Mouse (Mus musculus): ENCODE results near the gene Dpp6. TPM values are rescaled to one million over a fixed set of nuclear protein-coding genes. Genes with fewer than 3 reads are reported as not detected.

Gene Dpp6
- total and polyA plus RNA-seq, 3 experiments, result not detected

DNA sequence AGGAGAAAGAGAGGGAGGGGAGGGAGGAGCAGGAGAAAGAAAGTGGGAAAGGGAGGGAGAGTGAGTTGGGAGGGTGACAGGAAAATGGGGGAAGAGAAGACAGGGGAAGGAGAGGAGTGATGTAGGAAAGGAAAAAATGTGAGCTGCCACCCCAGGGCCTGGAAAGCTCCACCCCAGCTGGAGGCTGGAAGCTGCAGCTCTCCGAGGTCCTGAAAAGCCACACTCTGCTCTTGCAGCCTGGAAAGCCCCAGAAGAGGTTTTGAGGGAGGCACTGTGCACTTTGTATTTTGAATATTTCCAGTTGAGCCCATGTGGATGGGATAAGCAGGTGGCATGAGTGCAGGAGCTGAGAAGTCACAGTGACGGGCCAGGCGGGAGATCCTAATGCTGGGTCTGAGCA is 77.3 kb downstream of the Dpp6 start:
- H3K27ac ChIP-seq (ENCODE audit: control insufficient read depth, low read depth, low read length), result no peak overlapping the region
- H3K36me3 ChIP-seq (ENCODE audit: control insufficient read depth in 1 of 2, insufficient read depth in 2 of 2, low read length in 2 of 2), result no peaks in the 10 kb centered on the region
- no peak for DNase-seq (ENCODE audit: low read depth, low spot score)
- TF ChIP-seq MEF2A (IDR thresholded peaks at IDR 0.05; ENCODE audit: extremely low read depth, insufficient replicate concordance, low read depth, low read length, poor library complexity, severe bottlenecking) (no peak), RAD21 (IDR thresholded peaks at IDR 0.05; ENCODE audit: low read depth, low read length) (no peak), GABPA (IDR thresholded peaks at IDR 0.05; ENCODE audit: low read depth, low read length) (no peak), ELF1 (IDR thresholded peaks at IDR 0.05; ENCODE audit: low read depth, low read length) (no peak), POLR2AphosphoS5 (IDR thresholded peaks at IDR 0.05; ENCODE audit: borderline replicate concordance, low read depth, low read length) (no peak), NELFE (IDR thresholded peaks at IDR 0.05; ENCODE audit: low read depth, low read length) (no peak), ZKSCAN1 (IDR thresholded peaks at IDR 0.05; ENCODE audit: low read depth, low read length) (no peak), HCFC1 (IDR thresholded peaks at IDR 0.05; ENCODE audit: low read depth, low read length) (no peak), ZNF384 (IDR thresholded peaks at IDR 0.05; ENCODE audit: low read depth, low read length) (no peak), CHD1 (IDR thresholded peaks at IDR 0.05; ENCODE audit: low read depth, low read length) (no peak), ZC3H11A (IDR thresholded peaks at IDR 0.05; ENCODE audit: low read depth, low read length) (no peak), ETS1 (IDR thresholded peaks at IDR 0.05; ENCODE audit: low read depth, low read length) (no peak)
- H3K4me1 ChIP-seq (ENCODE audit: control insufficient read depth in 1 of 2, insufficient read depth in 2 of 2, low read length in 2 of 2), result no peaks in the 10 kb centered on the region
- H3K9ac ChIP-seq (ENCODE audit: control insufficient read depth, low read depth, low read length, poor library complexity, severe bottlenecking), result no peak overlapping the region
- no peaks in the 10 kb centered on the region for H3K9me3 ChIP-seq (replicated peaks; ENCODE audit: insufficient read depth, low read length)
- no peaks in the 10 kb centered on the region for H3K79me2 ChIP-seq (ENCODE audit: control insufficient read depth, insufficient read depth, low read length, poor library complexity)
- no peak overlapping the region for H3K4me3 ChIP-seq (ENCODE audit: control insufficient read depth in 1 of 2, insufficient read depth in 1 of 2, low read depth in 2 of 2, low read length in 2 of 2)
- no peaks in the 10 kb centered on the region for H3K27me3 ChIP-seq (ENCODE audit: control insufficient read depth in 1 of 2, insufficient read depth in 2 of 2, low read length in 2 of 2)

DNA sequence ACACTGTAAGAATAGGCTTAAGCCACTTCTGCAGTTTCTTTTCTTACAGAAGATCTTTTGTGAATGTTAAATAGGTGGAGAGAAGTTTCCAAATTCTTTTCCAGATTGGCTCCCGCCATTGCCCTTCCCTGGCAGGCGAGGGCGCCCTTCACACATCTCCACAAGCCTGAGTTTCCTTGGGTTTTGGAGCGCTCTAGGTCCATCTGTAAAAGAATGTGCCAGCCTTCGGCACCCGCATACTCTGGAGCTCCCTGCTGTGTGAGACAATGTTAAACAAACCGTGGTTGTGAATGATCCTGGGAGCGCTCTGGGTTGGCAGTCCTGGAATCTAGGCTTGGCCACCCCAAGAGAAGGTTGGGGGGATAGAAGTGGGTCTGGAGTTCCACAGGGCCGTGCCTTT is 86.8 kb downstream of the Dpp6 start:
- TF ChIP-seq GABPA (IDR thresholded peaks at IDR 0.05; ENCODE audit: low read depth, low read length) (no peak), USF2 (IDR thresholded peaks at IDR 0.05; ENCODE audit: borderline replicate concordance in 1 of 2, insufficient read depth in 1 of 2, low read depth in 1 of 2, low read length in 2 of 2) (no peak), MAZ (IDR thresholded peaks at IDR 0.05; ENCODE audit: low read depth, low read length) (no peak), CHD1 (IDR thresholded peaks at IDR 0.05; ENCODE audit: low read depth, low read length) (no peak), GATA1 (IDR thresholded peaks at IDR 0.05; ENCODE audit: low read depth, low read length) (no peak), TCF12 (IDR thresholded peaks at IDR 0.05; ENCODE audit: low read depth, low read length) (no peak), KAT2A (conservative IDR thresholded peaks at IDR 0.05; ENCODE audit: low read depth, low read length) (no peak), E2F4 (IDR thresholded peaks at IDR 0.05; ENCODE audit: borderline replicate concordance, low read depth, low read length) (no peak), POLR2AphosphoS5 (IDR thresholded peaks at IDR 0.05; ENCODE audit: borderline replicate concordance, low read depth, low read length) (no peak), MEF2A (IDR thresholded peaks at IDR 0.05; ENCODE audit: extremely low read depth, insufficient replicate concordance, low read depth, low read length, poor library complexity, severe bottlenecking) (no peak), SIN3A (IDR thresholded peaks at IDR 0.05; ENCODE audit: low read length) (no peak), MXI1 (IDR thresholded peaks at IDR 0.05; ENCODE audit: low read depth, low read length) (no peak), MAX (IDR thresholded peaks at IDR 0.05; ENCODE audit: low read length) (no peak), MYC (IDR thresholded peaks at IDR 0.05; ENCODE audit: low read depth, low read length) (no peak), HCFC1 (IDR thresholded peaks at IDR 0.05; ENCODE audit: low read depth, low read length) (no peak), MAFK (IDR thresholded peaks at IDR 0.05; ENCODE audit: borderline replicate concordance, low read depth, low read length) (no peak), JUND (IDR thresholded peaks at IDR 0.05; ENCODE audit: low read depth, low read length) (no peak), EP300 (IDR thresholded peaks at IDR 0.05; ENCODE audit: low read depth in 1 of 2, low read length in 2 of 2) (no peak)
- Histone ChIP-seq H3K9me3 (replicated peaks; ENCODE audit: insufficient read depth, low read length) (no peaks in the 10 kb centered on the region), H3K9ac (ENCODE audit: control insufficient read depth, low read depth, low read length, poor library complexity, severe bottlenecking) (no peak overlapping the region), H3K79me2 (ENCODE audit: control insufficient read depth, insufficient read depth, low read length, poor library complexity) (no peaks in the 10 kb centered on the region), H3K27ac (ENCODE audit: control insufficient read depth, low read depth, low read length) (no peak overlapping the region), H3K36me3 (ENCODE audit: control insufficient read depth in 1 of 2, insufficient read depth in 2 of 2, low read length in 2 of 2) (no peaks in the 10 kb centered on the region), H3K27me3 (ENCODE audit: control insufficient read depth in 1 of 2, insufficient read depth in 2 of 2, low read length in 2 of 2) (no peaks in the 10 kb centered on the region), H3K4me1 (ENCODE audit: control insufficient read depth in 1 of 2, insufficient read depth in 2 of 2, low read length in 2 of 2) (no peaks in the 10 kb centered on the region), H3K4me3 (ENCODE audit: control insufficient read depth in 1 of 2, insufficient read depth in 1 of 2, low read depth in 2 of 2, low read length in 2 of 2) (no peak overlapping the region)
- DNase-seq (ENCODE audit: low read depth, low spot score), result no peak

Measured in MEL (cell line).